Mouse (Mus musculus) large intestine, adult 2 months (tissue): ENCODE results near the gene Cabp7. TPM values are rescaled to one million over a fixed set of nuclear protein-coding genes. Genes with fewer than 3 reads are reported as not detected.
A peak's percentile ranks its signal among the peaks of the same experiment; 100 is the strongest.

Source experiments
- DNase-seq: peaks from one replicate; pipeline ENCODE4 v3.0.0-alpha.2; 2012; ENCODE audit warnings: low read depth, low spot score
- WGBS: fragments of 180-500 bp; shearing (Covaris S2); methylation state at CpG from one replicate; pipeline ENCODE4 v1.1.7; 2018; 5-methylcytosine and 5-hydroxymethylcytosine counted together
- polyA plus RNA-seq: library from polyadenylated mRNA; depleted of rRNA; stranded (reverse); fragments of >200 nt; gene quantifications from 2 replicates; pipeline ENCODE4 v1.2.3, GENCODE M21; 2012

Gene Cabp7
- polyA plus RNA-seq, 1 experiment = not detected

DNA sequence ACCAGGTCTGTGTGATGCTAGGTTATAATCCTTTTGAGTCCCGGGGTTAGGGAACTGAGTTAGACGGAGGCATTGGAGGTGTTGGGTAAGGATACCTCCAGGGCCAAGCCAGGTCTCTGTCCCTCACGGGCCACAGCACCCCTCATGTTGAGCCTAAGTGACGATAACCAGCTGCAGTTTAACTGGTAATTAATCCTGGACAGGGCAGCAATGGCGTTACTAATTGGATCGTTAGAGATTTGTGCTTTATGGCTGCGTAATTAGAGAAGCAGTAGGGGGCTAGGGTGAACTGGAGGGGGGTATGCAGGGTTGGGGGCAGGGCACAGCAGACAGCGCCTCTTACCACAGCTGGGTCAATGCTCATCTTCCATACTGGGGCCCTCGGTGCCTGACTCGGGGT lies 6.3 kb upstream of the Cabp7 start:
- 53% methylated on average over 10 of the region's 10 CpGs for WGBS
- no peak for DNase-seq

DNA sequence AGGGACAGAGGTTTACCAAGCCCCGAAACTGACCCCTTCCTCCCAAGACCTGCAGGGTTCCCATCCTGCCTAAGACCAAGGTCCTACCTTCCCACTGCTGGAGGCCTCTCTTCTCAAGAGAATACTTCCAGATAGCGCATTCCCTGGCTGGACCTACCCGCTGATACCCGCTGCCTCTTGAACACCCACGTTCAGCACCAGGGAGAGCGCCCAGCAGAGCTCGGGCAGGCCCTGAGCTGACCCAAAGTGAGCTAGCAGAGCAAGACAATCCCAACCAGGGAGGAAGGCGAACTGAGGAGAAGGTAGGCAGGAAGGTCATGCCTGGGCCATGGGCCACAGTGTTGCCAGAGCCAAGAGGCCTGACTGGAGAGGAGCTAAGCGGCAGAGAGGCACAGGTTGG lies 3.7 kb upstream of the Cabp7 start:
- 6% methylated on average over 9 of the region's 9 CpGs for WGBS
- peak; percentile 36 for DNase-seq

DNA sequence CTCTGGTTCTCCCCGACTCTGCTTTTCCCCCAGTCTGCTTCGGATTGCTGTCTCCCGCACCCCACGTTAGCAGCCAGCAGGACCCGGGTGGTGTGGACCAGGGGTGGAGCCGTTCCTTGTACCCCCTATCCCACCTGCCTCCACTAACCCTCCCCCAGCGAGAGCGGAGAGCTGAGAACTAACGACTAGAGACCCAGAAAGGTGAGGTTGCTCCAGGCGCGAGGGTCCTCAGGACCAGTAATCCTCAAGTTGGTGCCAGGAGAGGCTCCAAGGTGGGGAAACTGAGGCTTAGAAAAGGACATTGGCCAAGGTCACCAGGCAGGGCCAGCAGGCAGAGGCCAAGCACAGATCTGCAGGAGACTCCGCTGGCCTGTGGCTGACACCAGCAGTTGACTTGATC lies 707 bp upstream of the Cabp7 start:
- 3% methylated on average over 12 of the region's 12 CpGs for WGBS
- DNase-seq = no peak

DNA sequence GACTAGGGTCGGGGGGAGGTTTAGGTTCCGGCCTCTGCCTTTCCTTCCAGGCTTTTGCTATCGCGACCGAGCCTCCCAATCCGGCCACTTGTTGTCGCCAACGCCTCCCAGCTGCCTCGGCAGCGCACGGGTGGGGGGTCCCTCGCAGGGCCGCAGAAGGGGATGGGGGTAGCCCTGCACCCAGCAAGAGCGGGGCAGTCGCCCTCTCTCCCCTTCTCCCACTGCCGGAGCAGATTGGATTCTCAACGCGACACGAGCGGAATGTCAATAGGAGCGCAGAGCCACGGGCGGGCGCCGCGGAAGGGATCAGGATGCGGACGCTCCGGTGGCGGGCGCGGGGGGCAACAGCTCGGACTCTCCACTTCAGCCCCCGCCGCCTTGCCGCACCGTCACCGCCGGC lies 609 bp downstream of the Cabp7 start:
- DNase-seq = no peak
- WGBS = under 1% methylated on average over 37 of the region's 39 CpGs

DNA sequence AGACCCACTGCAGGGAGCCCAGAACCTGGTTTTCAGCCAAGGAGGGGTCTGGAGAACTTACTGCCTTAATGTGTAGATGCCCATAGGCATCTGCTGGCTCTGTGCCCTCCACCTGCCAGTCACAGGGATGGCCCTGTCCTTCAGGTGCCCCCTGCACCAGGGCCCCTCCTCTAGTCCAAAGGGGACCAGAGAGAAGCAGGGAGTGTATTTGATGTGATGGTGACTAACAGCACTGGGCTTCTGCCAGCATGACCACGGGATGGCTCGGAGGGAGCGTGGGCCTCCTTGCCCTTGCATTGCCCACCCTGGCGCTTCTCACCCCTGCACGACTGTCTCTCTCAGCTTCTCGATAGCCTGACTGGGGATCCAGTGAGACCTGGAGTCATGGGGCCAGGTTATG lies 1.9 kb downstream of the Cabp7 start:
- WGBS = 57% methylated on average over 6 of the region's 6 CpGs
- no peak for DNase-seq

DNA sequence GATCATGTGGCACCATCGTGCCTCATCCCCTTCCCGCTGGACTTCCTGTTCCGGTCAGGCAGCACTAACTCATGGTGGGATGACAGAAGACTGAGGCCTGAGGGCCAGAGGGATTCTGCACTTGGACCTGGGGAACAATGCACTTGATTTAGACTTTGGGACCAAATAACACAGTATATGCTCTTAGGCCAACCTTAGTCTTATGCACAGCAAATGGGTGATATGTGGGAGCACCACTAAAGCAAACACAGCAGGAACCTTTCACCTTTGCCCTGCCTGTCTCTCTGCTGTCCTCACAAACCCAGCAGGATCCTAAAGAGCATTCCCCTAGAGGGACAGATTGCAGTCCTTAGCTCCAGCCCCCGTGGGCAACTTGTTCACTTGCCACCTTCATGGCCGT lies 5.8 kb downstream of the Cabp7 start:
- 52% methylated on average over 5 of the region's 5 CpGs for WGBS

DNA sequence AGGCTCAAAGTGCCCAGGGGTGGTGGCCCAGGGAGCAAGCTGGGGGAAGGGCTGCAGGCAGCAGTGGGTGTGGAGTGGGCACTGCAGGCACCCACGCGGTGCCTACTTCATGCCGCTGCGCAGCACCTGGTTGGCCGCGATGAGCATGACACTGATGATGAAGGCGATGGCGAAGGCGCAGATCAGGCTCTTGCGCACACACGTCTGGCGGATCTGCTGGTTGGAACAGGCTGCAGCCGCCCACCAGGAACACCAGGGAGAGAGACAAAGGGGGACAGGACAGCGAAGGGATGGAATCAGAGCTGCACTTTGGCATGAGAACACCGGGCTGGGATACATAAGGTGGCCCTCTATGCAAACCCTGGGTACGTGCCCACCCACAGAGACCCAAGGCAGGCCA lies 7.9 kb downstream of the Cabp7 start:
- WGBS = 95% methylated on average over 16 of the region's 16 CpGs
- DNase-seq = no peak

More for the DNA sequence above, 5.8 kb downstream of the Cabp7 start:
- DNase-seq = no peak

DNA sequence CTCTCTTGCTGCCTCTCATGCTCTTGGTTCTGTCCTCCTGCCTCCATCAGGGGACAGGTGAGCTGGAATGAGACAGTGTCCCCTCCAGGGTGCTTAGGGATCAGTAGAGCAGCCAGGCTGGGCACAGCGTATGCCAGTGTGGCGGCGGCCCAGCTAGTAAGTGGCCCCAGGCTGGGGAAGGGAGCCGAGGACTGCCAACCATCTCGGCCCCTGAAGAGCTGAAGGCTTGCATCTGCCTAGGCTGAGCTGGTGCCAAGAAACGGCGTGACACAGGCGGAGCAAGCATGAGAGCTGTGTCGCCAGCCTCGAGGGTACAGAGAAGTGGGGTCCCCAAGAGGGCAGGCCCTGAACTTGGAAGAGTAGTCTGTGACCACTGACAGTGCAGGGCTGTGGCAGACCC lies 8.9 kb downstream of the Cabp7 start:
- no peak for DNase-seq
- WGBS = 85% methylated on average over 10 of the region's 10 CpGs

DNA sequence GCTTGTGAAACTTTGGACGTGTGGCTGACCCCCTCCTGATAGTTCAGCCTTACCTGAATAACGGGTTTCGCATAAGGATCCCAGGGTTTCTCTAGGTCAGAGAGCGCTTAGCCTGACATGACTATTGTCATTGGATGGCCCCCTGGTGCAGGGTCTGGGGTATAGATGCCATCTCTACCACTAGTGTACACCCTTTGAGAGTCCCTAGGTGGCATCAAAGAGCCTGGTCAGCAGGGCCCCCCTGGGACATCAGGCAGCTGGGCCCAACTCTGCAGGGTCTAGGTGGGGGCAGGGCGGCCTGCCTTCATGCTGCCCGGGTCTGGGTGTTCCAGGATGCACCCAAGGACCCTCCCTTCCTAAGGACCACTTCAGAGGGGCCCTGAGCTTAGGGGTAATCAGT lies 10.2 kb downstream of the Cabp7 start:
- DNase-seq = no peak
- 77% methylated on average over 6 of the region's 6 CpGs for WGBS

DNA sequence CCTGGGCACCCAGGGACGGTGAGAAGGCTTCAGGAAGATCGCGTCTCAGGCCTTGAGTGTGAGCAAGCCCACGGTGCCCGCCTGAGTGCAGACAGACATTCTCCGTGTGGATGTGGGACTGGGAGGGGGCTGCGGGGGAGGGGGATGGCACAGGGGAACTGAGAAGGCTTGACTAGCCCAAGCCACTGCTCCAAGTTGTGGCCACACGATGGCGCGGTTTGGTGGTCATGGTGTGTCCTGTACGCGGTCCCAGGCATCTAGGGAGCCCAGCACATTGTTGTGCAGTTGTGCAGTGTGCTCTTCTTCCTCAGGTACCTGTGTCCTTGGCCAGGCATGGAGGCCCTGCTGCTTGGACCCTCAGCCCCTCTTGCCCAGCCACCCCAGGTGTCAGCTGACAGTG lies 12.4 kb downstream of the Cabp7 start:
- 66% methylated on average over 12 of the region's 12 CpGs for WGBS
- no peak for DNase-seq

DNA sequence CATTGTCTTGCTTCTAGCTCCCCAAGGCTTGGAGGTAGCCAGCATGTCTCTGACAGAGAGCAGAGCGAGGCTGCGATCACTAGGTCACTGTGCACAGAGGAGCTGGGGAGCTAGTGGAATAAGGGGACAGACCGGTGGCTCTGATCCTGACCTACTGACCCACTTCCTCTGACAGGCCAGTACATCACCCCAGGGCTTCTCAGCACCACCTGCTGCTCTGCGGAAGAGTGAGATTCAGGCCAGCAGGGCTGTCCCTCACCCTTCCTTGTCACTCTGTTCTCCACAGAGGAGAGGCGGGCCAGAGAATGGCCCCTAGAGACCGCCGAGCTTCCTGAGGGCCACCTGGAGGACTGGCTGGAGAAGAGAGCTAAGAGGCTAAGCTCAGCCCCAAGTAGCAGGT lies 14.8 kb downstream of the Cabp7 start:
- WGBS = 88% methylated on average over 7 of the region's 7 CpGs
- DNase-seq = no peak

DNA sequence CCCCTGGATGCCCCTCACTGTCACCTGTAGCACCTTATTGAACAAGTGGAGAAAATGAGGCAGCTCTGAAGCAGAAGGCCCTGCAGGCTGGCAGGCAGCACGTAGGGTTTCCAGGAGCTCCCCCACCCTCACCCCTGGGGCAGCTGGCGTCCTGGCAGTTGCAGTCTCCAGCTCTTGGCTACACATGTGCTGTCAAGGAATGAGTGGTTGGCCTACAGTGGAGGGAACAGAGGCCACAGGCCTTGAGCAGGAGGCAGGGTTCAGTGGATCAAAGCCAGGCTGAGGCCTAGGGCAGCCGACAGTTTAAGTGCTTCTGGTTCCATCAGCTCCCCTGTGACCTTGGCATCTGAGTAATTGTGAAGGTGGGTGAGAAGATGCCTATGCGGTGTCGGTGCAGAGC lies 15.7 kb downstream of the Cabp7 start:
- WGBS = 88% methylated on average over 5 of the region's 5 CpGs
- no peak for DNase-seq

DNA sequence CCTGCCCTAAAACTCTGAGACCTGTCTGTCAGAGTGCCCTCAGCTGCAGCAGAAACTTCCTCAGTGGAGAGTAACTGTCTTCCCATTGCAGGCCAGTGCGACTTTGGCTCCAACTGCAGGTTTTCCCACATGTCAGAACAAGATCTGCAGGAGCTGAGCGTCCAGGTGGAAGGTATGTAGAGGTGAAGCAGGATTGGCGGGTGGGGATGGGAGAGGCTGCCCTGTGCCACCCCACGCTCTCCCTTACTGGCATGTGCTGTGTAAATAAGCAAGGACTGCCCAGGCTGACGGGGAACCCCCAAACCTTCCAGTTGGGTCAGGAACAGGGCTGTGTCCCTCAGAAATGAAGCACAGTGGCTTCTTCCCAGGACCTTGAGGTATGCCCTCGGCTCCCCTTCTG lies 16.5 kb downstream of the Cabp7 start:
- DNase-seq = no peak
- WGBS = 40% methylated on average over 6 of the region's 6 CpGs

DNA sequence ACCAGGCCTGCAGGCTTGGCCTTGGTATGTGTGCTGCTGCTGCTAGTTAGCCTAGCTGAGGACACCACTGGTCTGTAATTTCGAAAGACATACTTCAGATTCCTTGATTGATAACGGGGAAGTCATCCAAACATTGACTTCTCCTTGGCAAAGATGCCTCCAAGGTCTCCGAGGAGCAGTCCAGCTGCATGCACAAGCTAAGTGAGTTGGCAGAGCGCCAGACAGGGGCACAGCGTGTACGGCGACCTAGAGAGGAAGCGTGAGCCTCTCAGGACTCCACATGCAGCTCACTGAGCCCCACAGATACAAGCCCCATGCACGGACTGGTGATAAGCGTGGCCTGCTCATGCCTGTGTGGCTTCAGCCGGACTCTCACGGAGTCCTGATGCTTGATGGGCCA lies 17.0 kb downstream of the Cabp7 start:
- no peak for DNase-seq
- WGBS = 21% methylated on average over 12 of the region's 12 CpGs

DNA sequence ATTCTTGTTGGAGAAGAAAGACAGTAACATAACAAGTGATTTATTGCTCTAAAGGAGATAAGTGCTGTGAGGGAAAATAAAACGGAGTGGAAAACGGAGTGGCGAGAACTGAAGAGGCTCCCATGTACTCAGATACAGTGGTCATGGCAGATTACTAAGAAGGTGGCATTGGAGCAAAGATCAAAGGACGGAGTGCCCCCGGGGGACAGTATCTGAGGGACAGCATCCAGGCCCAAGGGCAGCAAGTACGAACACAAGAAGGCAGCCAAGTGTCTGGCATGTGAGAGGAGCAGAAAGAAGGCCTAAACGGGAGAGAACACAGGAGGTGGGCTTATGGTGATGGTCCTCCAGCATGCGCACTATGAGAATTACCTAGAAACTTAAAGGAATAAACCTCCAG lies 24.9 kb downstream of the Cabp7 start:
- 79% methylated on average over 8 of the region's 8 CpGs for WGBS

DNA sequence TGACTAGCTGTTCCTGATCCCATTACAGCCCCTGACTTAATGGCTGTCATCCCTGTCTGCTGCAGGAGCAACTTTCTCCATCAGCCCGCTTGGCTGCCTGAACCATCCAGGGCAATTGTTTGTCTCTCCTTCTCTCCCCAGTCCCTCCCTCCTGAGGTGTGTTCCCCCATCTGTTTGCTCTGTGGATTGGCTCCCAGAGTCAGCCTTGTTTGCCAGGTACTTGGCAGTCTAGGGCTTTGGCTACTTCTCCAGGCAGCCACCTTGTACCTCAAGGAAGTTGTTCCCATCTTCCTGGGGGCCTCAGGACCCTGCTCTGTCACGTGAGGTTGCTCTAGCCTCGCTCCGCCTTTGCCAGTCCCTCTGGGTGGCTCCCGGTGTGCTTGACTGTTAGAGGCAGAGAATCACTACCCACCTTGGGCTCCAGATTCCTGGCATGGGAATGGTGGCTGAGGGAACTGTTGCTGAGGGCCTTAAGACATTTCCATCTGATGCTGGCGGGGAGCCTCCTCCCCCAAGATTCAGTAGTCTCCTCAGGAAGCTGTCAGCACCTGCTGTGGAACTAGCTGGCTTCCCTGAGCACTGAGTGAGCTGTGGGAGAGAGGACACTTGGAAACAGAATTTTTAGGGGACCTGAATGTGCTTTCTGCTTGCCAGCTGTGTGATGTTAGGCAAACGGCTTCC lies 25.5 kb downstream of the Cabp7 start:
- WGBS = 36% methylated on average over 7 of the region's 7 CpGs
- DNase-seq = no peak

More for the DNA sequence above, 24.9 kb downstream of the Cabp7 start:
- DNase-seq = no peak

DNA sequence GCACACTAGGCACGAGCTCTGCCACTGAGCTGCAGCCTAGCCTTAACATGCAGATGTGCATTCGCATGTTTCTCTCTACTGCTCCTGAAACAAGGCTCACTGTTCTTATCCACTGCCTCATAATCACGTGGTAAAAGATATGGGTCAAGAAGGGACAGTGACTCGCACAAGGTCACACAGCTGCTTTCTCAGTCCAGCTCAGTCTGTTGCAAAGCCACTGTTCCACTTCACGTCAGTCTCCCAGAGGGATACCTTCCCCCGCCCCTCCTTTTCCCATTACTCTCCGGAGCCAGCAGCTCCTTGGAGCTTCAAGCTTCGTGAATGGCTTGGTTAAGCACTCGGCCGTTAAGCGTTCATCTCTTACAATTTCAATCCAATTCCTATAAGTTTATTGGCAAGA lies 26.2 kb downstream of the Cabp7 start:
- 67% methylated on average over 11 of the region's 11 CpGs for WGBS
- no peak for DNase-seq

DNA sequence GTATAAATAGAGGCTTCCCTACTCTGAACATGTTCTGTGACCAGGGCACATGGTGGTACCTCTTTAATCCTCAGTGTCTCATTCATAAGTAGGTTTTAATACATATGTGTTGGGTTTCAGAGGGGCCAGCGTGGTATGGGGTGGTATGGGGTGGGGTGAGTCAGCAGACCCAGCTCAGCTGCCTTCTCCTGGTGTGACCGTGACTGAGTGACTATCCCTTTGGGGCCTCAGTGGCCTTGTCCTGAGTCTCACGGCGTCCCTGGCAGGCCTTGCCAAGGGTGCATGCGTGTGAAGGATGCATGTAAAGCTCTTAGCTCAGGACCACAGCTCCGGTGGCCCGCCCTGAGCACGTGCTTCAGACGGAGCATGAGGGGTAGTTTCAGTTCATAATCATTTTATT lies 26.6 kb downstream of the Cabp7 start:
- WGBS = 96% methylated on average over 9 of the region's 9 CpGs
- DNase-seq = no peak

DNA sequence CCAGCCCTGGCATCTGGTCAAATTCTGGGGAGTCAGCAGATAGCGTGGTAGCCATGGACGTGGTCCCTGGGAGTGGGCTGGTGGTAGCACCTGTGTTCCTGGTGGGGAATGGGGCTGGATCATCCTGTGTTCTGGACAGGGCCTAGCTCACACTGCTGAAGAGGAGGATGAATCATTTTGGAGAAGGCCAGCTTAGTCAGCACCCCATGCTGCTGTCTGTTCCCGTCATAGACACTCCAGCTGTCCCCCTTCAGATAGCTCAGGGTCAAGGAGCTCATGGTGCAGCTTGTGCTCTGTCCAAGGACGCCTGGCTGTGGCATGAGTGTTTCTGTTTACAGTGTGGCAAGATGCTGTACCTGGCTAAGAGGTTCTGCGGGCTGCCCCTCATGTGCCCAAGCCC lies 28.0 kb downstream of the Cabp7 start:
- no peak for DNase-seq

DNA sequence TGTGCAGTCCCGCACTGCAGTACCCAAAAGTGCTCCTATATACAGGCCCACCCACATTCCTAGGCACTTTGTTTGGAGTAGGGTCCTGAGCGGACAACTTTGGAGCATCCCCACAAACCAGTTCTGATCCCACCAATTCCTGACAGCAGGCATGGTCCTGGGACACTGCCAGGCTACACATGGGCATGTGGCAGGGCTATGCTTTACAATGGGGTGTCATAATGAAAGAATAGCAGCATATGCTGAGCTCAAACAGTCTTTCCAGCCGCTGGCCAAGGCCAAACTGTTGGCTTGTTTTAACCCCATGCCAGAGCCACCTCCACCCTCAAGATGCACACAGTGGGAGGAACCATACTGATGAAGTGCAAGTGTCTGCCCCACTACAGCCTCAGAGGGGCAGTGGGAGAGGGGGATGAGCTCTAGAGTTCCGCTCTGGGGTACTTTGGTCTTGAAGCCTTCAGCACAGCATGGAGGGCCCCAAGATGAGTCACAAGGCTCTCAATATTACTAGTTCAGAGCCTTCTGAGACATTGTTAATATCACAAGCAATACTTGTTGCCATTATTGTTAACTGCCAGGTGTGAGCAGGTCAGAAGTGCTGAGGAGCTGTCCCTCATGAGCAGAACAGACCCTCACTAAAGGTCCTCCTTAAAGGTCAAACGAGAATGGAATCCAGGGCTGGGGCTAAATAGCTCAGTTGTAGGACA lies 29.9 kb downstream of the Cabp7 start:
- no peak for DNase-seq
- 80% methylated on average over 5 of the region's 5 CpGs for WGBS

More for the DNA sequence above, 28.0 kb downstream of the Cabp7 start:
- WGBS = 79% methylated on average over 5 of the region's 5 CpGs

DNA sequence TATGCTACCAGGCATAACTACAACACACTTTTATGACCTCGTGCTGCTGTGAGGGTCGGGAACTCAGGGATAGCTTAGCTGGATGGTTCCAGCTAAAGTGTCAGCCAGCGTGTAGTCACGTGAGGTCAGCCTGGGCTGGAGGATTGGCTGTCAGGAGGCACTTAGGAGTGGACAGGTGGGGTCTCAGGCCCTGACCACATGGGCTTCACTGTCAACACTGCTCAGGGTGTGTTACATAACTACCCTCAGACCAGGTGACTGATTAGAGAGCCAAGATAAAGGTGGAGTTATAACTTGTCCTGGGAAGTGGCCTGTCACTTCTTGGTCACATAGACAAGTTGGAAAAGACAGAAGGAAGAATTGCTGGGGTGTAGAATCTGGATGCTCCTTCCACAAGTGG lies 31.0 kb downstream of the Cabp7 start:
- WGBS = 72% methylated on average over 4 of the region's 4 CpGs
- no peak for DNase-seq

DNA sequence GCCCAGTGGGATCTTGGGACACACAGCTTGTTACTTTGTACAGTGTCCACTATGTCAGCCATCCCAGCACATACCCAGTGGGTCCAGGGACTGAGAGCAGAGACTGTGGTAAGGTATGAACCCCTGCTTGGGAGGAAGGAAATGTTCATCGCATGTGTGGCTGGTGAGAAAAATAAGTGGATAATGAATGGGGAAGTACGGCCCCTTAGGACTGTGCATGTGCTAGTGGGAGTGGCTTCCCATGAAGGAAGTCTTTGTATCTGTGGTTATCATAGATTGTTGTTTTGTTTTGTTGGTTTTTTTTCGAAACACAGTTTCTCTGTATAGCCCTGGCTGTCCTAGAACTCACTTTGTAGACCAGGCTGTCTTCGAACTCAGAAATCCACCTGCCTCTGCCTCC lies 31.9 kb downstream of the Cabp7 start:
- DNase-seq = no peak
- WGBS = 78% methylated on average over 4 of the region's 4 CpGs
